Mouse (Mus musculus): Measurements from ENCODE around the gene Myh3. TPM values are rescaled to one million over a fixed set of nuclear protein-coding genes. Genes with fewer than 3 reads are reported as not detected.

Myh3 gene
- polyA plus RNA-seq, 1 experiment = 1.4 TPM

GRCm38 (mm10) chr11:67098427-67098826 lies 20.3 kb downstream of the Myh3 start:
- H3K4me3 ChIP-seq (ENCODE audit: insufficient read depth, low read length) = no peak overlapping the region
- TF ChIP-seq POLR2A (IDR thresholded peaks at IDR 0.05; ENCODE audit: extremely low read depth, insufficient read depth, low read length) = no peak
- no peak for TF ChIP-seq CTCF (IDR thresholded peaks at IDR 0.05; ENCODE audit: extremely low read depth, insufficient read depth, low read length)
- H3K27ac ChIP-seq (ENCODE audit: insufficient read depth, low read length) = no peak overlapping the region
- 0 out of 2 replicates have a peak, but pooled peaks cover 1% of the 10 kb centered on the region for H3K4me1 ChIP-seq (ENCODE audit: control insufficient read depth, insufficient read depth, low read length)

GRCm38 (mm10) chr11:67099241-67099640 lies 21.1 kb downstream of the Myh3 start:
- no peak for TF ChIP-seq CTCF (IDR thresholded peaks at IDR 0.05; ENCODE audit: extremely low read depth, insufficient read depth, low read length)
- Histone ChIP-seq H3K27ac (ENCODE audit: insufficient read depth, low read length) (no peak overlapping the region; the same call in 1 of the 2 replicates), H3K4me1 (ENCODE audit: control insufficient read depth, insufficient read depth, low read length) (0 out of 2 replicates have a peak, but pooled peaks cover 1% of the 10 kb centered on the region), H3K4me3 (ENCODE audit: insufficient read depth, low read length) (no peak overlapping the region)

GRCm38 (mm10) chr11:67100169-67100568 lies 22.1 kb downstream of the Myh3 start:
- TF ChIP-seq POLR2A (IDR thresholded peaks at IDR 0.05; ENCODE audit: extremely low read depth, insufficient read depth, low read length) (no peak), CTCF (IDR thresholded peaks at IDR 0.05; ENCODE audit: extremely low read depth, insufficient read depth, low read length) (peak; percentile 49)
- Histone ChIP-seq H3K4me1 (ENCODE audit: control insufficient read depth, insufficient read depth, low read length) (0 out of 2 replicates have a peak, but pooled peaks cover 1% of the 10 kb centered on the region), H3K27ac (ENCODE audit: insufficient read depth, low read length) (no peak overlapping the region), H3K4me3 (ENCODE audit: insufficient read depth, low read length) (no peak overlapping the region)

GRCm38 (mm10) chr11:67101713-67102112 lies 23.6 kb downstream of the Myh3 start:
- H3K4me1 ChIP-seq (ENCODE audit: control insufficient read depth, insufficient read depth, low read length) = 0 out of 2 replicates have a peak, but pooled peaks cover 1% of the 10 kb centered on the region
- no peak overlapping the region for H3K4me3 ChIP-seq (ENCODE audit: insufficient read depth, low read length)
- H3K27ac ChIP-seq (ENCODE audit: insufficient read depth, low read length) = no peak overlapping the region
- peak; percentile 71 for TF ChIP-seq CTCF (IDR thresholded peaks at IDR 0.05; ENCODE audit: extremely low read depth, insufficient read depth, low read length)
- TF ChIP-seq POLR2A (IDR thresholded peaks at IDR 0.05; ENCODE audit: extremely low read depth, insufficient read depth, low read length) = no peak

- Histone ChIP-seq H3K4me3 (ENCODE audit: insufficient read depth, low read length) (no peak overlapping the region), H3K4me1 (ENCODE audit: control insufficient read depth, insufficient read depth, low read length) (0 out of 2 replicates have a peak, but pooled peaks cover 1% of the 10 kb centered on the region), H3K27ac (ENCODE audit: insufficient read depth, low read length) (no peak overlapping the region)
- TF ChIP-seq CTCF (IDR thresholded peaks at IDR 0.05; ENCODE audit: extremely low read depth, insufficient read depth, low read length) (no peak), POLR2A (IDR thresholded peaks at IDR 0.05; ENCODE audit: extremely low read depth, insufficient read depth, low read length) (no peak)
Measured at GRCm38 (mm10) chr11:67103256-67103655, 25.2 kb downstream of the Myh3 start.

GRCm38 (mm10) chr11:67104242-67104641 lies 26.1 kb downstream of the Myh3 start:
- no peak for TF ChIP-seq CTCF (IDR thresholded peaks at IDR 0.05; ENCODE audit: extremely low read depth, insufficient read depth, low read length)
- TF ChIP-seq POLR2A (IDR thresholded peaks at IDR 0.05; ENCODE audit: extremely low read depth, insufficient read depth, low read length) = no peak
- Histone ChIP-seq H3K4me1 (ENCODE audit: control insufficient read depth, insufficient read depth, low read length) (no peaks in the 10 kb centered on the region), H3K4me3 (ENCODE audit: insufficient read depth, low read length) (no peak overlapping the region), H3K27ac (ENCODE audit: insufficient read depth, low read length) (no peak overlapping the region)

GRCm38 (mm10) chr11:67104714-67105113 lies 26.6 kb downstream of the Myh3 start:
- Histone ChIP-seq H3K4me3 (ENCODE audit: insufficient read depth, low read length) (no peak overlapping the region), H3K27ac (ENCODE audit: insufficient read depth, low read length) (no peak overlapping the region), H3K4me1 (ENCODE audit: control insufficient read depth, insufficient read depth, low read length) (no peaks in the 10 kb centered on the region)
- TF ChIP-seq POLR2A (IDR thresholded peaks at IDR 0.05; ENCODE audit: extremely low read depth, insufficient read depth, low read length) = no peak
- TF ChIP-seq CTCF (IDR thresholded peaks at IDR 0.05; ENCODE audit: extremely low read depth, insufficient read depth, low read length) = no peak

GRCm38 (mm10) chr11:67105689-67106088 lies 27.6 kb downstream of the Myh3 start:
- Histone ChIP-seq H3K4me1 (ENCODE audit: control insufficient read depth, insufficient read depth, low read length) (no peaks in the 10 kb centered on the region), H3K4me3 (ENCODE audit: insufficient read depth, low read length) (no peak overlapping the region), H3K27ac (ENCODE audit: insufficient read depth, low read length) (no peak overlapping the region)
- no peak for TF ChIP-seq POLR2A (IDR thresholded peaks at IDR 0.05; ENCODE audit: extremely low read depth, insufficient read depth, low read length)
- TF ChIP-seq CTCF (IDR thresholded peaks at IDR 0.05; ENCODE audit: extremely low read depth, insufficient read depth, low read length) = no peak

GRCm38 (mm10) chr11:67106973-67107372 lies 28.9 kb downstream of the Myh3 start:
- H3K4me3 ChIP-seq (ENCODE audit: insufficient read depth, low read length) = no peak overlapping the region
- TF ChIP-seq CTCF (IDR thresholded peaks at IDR 0.05; ENCODE audit: extremely low read depth, insufficient read depth, low read length) (no peak), POLR2A (IDR thresholded peaks at IDR 0.05; ENCODE audit: extremely low read depth, insufficient read depth, low read length) (no peak)
- H3K4me1 ChIP-seq (ENCODE audit: control insufficient read depth, insufficient read depth, low read length) = no peaks in the 10 kb centered on the region
- H3K27ac ChIP-seq (ENCODE audit: insufficient read depth, low read length) = no peak overlapping the region

GRCm38 (mm10) chr11:67110168-67110948 lies 32.3 kb downstream of the Myh3 start:
- Histone ChIP-seq H3K4me1 (ENCODE audit: control insufficient read depth, insufficient read depth, low read length) (no peaks in the 10 kb centered on the region), H3K27ac (ENCODE audit: insufficient read depth, low read length) (no peak overlapping the region), H3K4me3 (ENCODE audit: insufficient read depth, low read length) (no peak overlapping the region)
- TF ChIP-seq POLR2A (IDR thresholded peaks at IDR 0.05; ENCODE audit: extremely low read depth, insufficient read depth, low read length) (no peak), CTCF (IDR thresholded peaks at IDR 0.05; ENCODE audit: extremely low read depth, insufficient read depth, low read length) (peak; percentile 96)
